Mouse (Mus musculus) embryonic facial prominence, embryonic 10.5 days (tissue): ENCODE data around the gene Ttpal. TPM values are rescaled to one million over a fixed set of nuclear protein-coding genes. Genes with fewer than 3 reads are reported as not detected.
"Not testable (repeated sequence)": the region's sequence is repeated elsewhere in the genome, so short reads cannot be mapped to it uniquely, and the experiment has no call there.

Source experiments
- DNase-seq: peaks from one replicate; pipeline ENCODE4 v3.0.0-alpha.2; 2017; ENCODE audit warnings: low spot score
- H3K27ac ChIP-seq: fragments of 300-500 bp; sonication (generic); replicated peaks from 2 replicates; pipeline ENCODE4 v1.5.1; 2016; ENCODE audit warnings: mild to moderate bottlenecking
- H3K27me3 ChIP-seq: fragments of 300-500 bp; sonication (generic); replicated peaks from 2 replicates; pipeline ENCODE4 v1.6.1; 2016; ENCODE audit warnings: low read depth, mild to moderate bottlenecking; ENCODE audit not compliant: poor library complexity, severe bottlenecking
- H3K36me3 ChIP-seq: fragments of 300-500 bp; sonication (generic); replicated peaks from 2 replicates; pipeline ENCODE4 v1.6.1; 2016; ENCODE audit warnings: mild to moderate bottlenecking, moderate library complexity
- H3K4me1 ChIP-seq: fragments of 300-500 bp; sonication (generic); 2 replicates; pipeline ENCODE4 v1.6.1; 2016
- H3K4me3 ChIP-seq: fragments of 300-500 bp; sonication (generic); 2 replicates; pipeline ENCODE4 v1.5.1; 2016; ENCODE audit warnings: mild to moderate bottlenecking, moderate library complexity
- H3K9me3 ChIP-seq: fragments of 300-500 bp; sonication (generic); 2 replicates; pipeline ENCODE4 v1.6.1; 2016; ENCODE audit warnings: mild to moderate bottlenecking
- whole genome bisulfite sequencing: fragments of 180-500 bp; shearing (Covaris S2); methylation state at CpG from one replicate; pipeline ENCODE4 v1.1.7; 2016; 5-methylcytosine and 5-hydroxymethylcytosine counted together
- polyA plus RNA-seq: library from polyadenylated mRNA; unstranded; fragments of >200 nt; fragmentation: Nextera tagmentation; extraction: Ambion mirVana; gene quantifications from 2 replicates; pipeline ENCODE4 v1.2.1, GENCODE M21; 2016

Ttpal gene
- polyA plus RNA-seq, 1 experiment from 2014 or later: 31.3 TPM

DNA sequence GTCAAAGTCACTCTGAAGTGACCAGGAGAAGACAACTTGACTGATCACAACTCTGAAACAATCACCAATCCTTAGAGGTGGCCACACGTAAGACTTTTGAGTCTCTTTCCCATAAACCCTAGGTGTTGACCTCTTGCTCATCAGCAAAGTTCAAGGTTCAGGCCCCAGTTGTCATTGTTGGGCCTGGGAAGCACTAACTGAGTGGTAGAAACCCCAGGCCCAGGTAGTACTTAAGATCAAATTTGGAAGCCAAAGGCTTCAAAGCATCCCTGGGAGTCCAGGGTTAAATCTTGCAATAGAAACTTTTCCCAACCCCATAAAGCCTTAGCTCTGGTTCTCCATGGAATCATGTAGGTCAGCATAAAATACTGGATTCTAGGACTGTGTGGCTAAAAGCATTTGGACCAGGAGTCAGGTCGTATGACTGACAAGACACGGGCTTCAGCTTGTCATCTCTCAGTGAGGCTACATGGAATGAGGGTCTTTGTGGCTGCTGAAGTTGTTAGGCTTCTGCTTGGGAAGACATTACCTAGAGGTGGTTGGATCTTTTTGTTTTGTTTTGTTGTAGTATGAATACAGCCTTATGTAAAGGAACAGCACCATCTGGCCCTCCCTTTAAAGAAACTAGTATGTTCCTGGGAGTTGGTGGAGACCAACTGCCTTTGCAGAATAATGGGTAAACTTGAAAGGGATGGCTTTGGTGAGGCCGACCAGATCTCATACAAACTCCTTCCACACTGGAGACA, 14.0 kb downstream of the Ttpal start:
- peaks cover 98% of the 10 kb centered on the region for H3K36me3 ChIP-seq
- H3K4me3 ChIP-seq: no peak overlapping the region
- no peaks in the 10 kb centered on the region for H3K9me3 ChIP-seq
- DNase-seq: no peak
- H3K27ac ChIP-seq: no peak overlapping the region
- H3K27me3 ChIP-seq: no peaks in the 10 kb centered on the region
- WGBS: 90% methylated on average over 4 of the region's 4 CpGs
- H3K4me1 ChIP-seq: no peaks in the 10 kb centered on the region

DNA sequence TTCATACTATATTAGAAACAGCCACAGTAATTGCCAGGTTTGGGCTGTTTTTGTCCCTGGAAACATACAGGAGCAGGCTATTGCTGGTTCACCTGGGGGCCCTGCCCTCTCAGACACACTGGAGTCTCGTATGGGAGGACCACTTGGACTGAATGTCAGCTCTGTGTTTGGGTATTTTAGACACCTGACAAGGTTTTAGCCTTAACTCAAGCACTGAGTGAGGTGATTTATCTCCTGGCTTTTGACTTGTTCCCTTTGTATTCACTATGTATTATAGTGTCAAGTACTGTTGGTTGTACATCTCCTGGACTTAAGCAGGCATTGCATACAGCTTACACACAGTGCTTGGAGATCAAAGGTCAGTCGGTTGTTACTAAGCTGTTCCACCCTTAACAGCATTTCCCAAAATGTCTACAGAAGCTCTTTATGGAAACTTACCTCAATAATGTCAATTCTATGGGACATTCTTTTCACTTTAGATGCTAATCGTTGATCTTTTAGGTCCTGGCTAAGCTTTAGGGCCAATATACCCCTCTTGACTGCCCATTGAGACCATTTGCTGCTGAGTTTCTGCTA, 14.6 kb downstream of the Ttpal start:
- Histone ChIP-seq H3K9me3 (no peaks in the 10 kb centered on the region), H3K4me1 (no peaks in the 10 kb centered on the region), H3K36me3 (peaks cover 99% of the 10 kb centered on the region), H3K27me3 (no peaks in the 10 kb centered on the region), H3K27ac (no peak overlapping the region), H3K4me3 (no peak overlapping the region)
- 84% methylated on average over 3 of the region's 3 CpGs for WGBS
- DNase-seq: no peak

DNA sequence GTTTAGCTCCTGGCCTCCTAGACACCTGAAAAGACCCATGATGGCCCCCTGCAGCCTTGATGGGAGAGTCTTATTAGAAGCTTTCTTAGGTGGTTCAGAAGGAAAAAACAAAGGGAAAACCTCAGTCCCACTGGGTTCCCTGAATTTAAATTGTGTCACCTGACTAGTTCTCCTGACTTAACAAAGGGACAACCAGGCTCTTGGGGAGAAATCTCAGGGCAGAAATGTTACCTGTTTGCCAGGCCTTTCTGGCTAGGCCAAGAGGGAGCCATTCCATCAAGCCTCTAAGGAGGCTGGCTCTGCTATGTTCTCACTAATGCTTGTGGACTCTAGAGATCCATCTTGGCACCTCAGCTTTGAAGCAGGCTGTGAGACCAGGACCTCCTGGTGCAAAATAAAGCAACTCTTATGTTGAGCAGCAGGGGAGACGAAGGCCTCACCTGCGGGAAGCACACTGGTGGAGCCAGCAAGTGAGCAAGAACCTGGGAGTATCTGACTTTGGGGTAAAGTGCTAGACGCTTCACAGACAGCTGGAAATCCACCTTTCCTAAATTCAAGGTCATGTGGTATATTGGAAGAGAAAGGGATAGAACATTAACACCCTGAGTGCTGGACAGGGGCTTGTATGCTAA, 15.2 kb downstream of the Ttpal start:
- Histone ChIP-seq H3K27me3 (no peaks in the 10 kb centered on the region), H3K4me1 (no peaks in the 10 kb centered on the region), H3K4me3 (no peak overlapping the region), H3K36me3 (peaks cover 98% of the 10 kb centered on the region), H3K9me3 (no peaks in the 10 kb centered on the region), H3K27ac (no peak overlapping the region)
- WGBS: 81% methylated on average over 3 of the region's 3 CpGs
- no peak for DNase-seq

DNA sequence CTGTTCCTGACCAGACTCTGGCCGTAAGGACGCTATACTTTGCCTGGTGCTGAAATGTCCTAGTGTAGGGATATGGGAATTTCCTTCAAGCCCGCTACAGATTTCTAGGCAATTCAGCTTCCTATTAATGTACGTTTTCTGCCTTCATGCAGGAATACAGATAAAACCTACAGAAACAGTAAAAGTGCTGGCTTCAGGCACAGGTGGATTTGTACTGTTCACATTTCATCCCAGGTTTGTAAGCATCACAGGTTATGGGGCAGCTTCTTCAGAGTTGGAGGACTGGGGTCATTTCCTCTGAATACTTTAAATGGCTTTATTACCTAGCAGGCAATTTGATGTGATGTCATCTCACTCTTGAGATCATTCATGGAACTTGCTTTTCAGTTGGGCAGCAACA, 15.8 kb downstream of the Ttpal start:
- Histone ChIP-seq H3K4me1 (no peaks in the 10 kb centered on the region), H3K27me3 (no peaks in the 10 kb centered on the region), H3K27ac (no peak overlapping the region), H3K9me3 (no peaks in the 10 kb centered on the region), H3K36me3 (peaks cover 98% of the 10 kb centered on the region), H3K4me3 (no peak overlapping the region)
- no peak for DNase-seq
- WGBS: 92% methylated on average over 4 of the region's 4 CpGs

GRCm38 (mm10) chr2:163620451-163620850, 18.3 kb downstream of the Ttpal start:
- H3K27me3 ChIP-seq: no peaks in the 10 kb centered on the region
- no peak for DNase-seq
- 83% methylated on average over 8 of the region's 8 CpGs for WGBS
- no peak overlapping the region for H3K4me3 ChIP-seq
- H3K36me3 ChIP-seq: peaks cover 97% of the 10 kb centered on the region
- no peak overlapping the region for H3K27ac ChIP-seq
- H3K9me3 ChIP-seq: no peaks in the 10 kb centered on the region
- no peaks in the 10 kb centered on the region for H3K4me1 ChIP-seq

DNA sequence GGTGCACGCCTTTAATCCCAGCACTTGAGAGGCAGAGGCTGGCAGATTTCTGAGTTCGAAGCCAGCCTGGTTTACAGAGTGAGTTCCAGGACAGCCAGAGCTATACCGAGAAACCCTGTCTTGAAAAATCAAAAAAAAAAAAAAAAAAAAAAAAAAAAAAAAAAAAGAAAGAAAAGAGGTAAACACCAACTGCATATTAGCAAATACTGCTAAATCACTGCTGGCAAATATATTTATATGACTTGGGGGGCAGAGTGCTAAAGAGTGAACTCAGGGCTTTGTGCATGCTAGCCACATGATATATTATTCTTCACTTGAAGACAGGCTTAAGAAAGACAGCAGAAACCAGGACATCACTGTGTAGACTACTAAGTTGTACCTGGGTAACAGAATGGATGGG, 19.3 kb downstream of the Ttpal start:
- not testable (repeated sequence) for H3K27ac ChIP-seq, H3K4me1 ChIP-seq, H3K27me3 ChIP-seq, H3K4me3 ChIP-seq, H3K9me3 ChIP-seq, DNase-seq
- 94% methylated on average over 3 of the region's 3 CpGs for WGBS
- peaks cover 97% of the 10 kb centered on the region for H3K36me3 ChIP-seq

DNA sequence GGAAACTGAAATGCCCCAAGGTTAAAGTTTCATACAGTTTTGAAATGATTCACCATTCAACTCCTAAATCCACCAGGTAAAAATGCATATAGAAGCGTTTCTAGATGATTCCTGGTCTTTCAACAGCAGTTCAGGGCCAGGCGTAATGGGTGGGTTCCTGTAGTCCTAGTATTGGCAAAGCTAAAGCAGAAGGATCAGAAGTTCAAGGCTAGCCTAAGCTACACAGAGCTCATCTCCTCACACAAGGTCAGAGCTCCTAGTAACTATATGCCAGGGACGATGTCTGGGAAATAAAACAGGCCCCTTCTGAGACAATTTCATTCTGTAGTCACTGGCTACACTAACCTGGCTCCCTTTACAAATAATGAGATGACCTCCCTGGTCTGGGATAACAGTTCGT, 29.1 kb downstream of the Ttpal start:
- DNase-seq: no peak
- Histone ChIP-seq H3K36me3 (peaks cover 97% of the 10 kb centered on the region), H3K4me3 (no peak overlapping the region), H3K9me3 (no peaks in the 10 kb centered on the region), H3K4me1 (no peaks in the 10 kb centered on the region), H3K27me3 (no peaks in the 10 kb centered on the region), H3K27ac (no peak overlapping the region)
- WGBS: 92% methylated on average over 4 of the region's 4 CpGs

- Histone ChIP-seq H3K4me3 (no peak overlapping the region), H3K36me3 (peaks cover 97% of the 10 kb centered on the region), H3K4me1 (no peaks in the 10 kb centered on the region), H3K27ac (no peak overlapping the region), H3K27me3 (no peaks in the 10 kb centered on the region), H3K9me3 (no peaks in the 10 kb centered on the region)
- DNase-seq: no peak
- WGBS: 91% methylated on average over 2 of the region's 2 CpGs
Observed at GRCm38 (mm10) chr2:163631715-163632114, 29.6 kb downstream of the Ttpal start.

- no peak for DNase-seq
- no peak overlapping the region for H3K4me3 ChIP-seq
- H3K9me3 ChIP-seq: no peaks in the 10 kb centered on the region
- H3K36me3 ChIP-seq: peaks cover 78% of the 10 kb centered on the region
- H3K27ac ChIP-seq: no peak overlapping the region
- H3K4me1 ChIP-seq: 0 out of 2 replicates have a peak, but pooled peaks cover 6% of the 10 kb centered on the region
- WGBS: 88% methylated on average over 2 of the region's 2 CpGs
- H3K27me3 ChIP-seq: no peaks in the 10 kb centered on the region
Observed at GRCm38 (mm10) chr2:163634211-163634610, 32.1 kb downstream of the Ttpal start.

GRCm38 (mm10) chr2:163636057-163636456, 33.9 kb downstream of the Ttpal start:
- no peaks in the 10 kb centered on the region for H3K27me3 ChIP-seq
- DNase-seq: no peak
- H3K4me1 ChIP-seq: 0 out of 2 replicates have a peak, but pooled peaks cover 6% of the 10 kb centered on the region
- WGBS: 89% methylated on average over 2 of the region's 2 CpGs
- H3K4me3 ChIP-seq: no peak overlapping the region
- peaks cover 67% of the 10 kb centered on the region for H3K36me3 ChIP-seq
- no peaks in the 10 kb centered on the region for H3K9me3 ChIP-seq
- H3K27ac ChIP-seq: no peak overlapping the region

- Histone ChIP-seq H3K4me1 (0 out of 2 replicates have a peak, but pooled peaks cover 11% of the 10 kb centered on the region), H3K36me3 (peaks cover 63% of the 10 kb centered on the region), H3K4me3 (no peak overlapping the region), H3K27ac (no peak overlapping the region), H3K27me3 (no peaks in the 10 kb centered on the region), H3K9me3 (no peaks in the 10 kb centered on the region)
- no peak for DNase-seq
- 59% methylated on average over 5 of the region's 5 CpGs for WGBS
Observed at GRCm38 (mm10) chr2:163637655-163638266, 35.6 kb downstream of the Ttpal start.

- Histone ChIP-seq H3K27me3 (no peaks in the 10 kb centered on the region), H3K9me3 (no peaks in the 10 kb centered on the region), H3K27ac (no peak overlapping the region), H3K4me1 (peaks cover 23% of the 10 kb centered on the region), H3K4me3 (no peak overlapping the region), H3K36me3 (peaks cover 43% of the 10 kb centered on the region)
- 85% methylated on average over 3 of the region's 3 CpGs for WGBS
- no peak for DNase-seq
Observed at GRCm38 (mm10) chr2:163640493-163640892, 38.4 kb downstream of the Ttpal start.
